Mouse (Mus musculus): ENCODE results near the gene Anapc13. TPM values are rescaled to one million over a fixed set of nuclear protein-coding genes. Genes with fewer than 3 reads are reported as not detected.

The Anapc13 gene
- total RNA-seq, 1 experiment from 2014 or later, result 141 TPM

DNA sequence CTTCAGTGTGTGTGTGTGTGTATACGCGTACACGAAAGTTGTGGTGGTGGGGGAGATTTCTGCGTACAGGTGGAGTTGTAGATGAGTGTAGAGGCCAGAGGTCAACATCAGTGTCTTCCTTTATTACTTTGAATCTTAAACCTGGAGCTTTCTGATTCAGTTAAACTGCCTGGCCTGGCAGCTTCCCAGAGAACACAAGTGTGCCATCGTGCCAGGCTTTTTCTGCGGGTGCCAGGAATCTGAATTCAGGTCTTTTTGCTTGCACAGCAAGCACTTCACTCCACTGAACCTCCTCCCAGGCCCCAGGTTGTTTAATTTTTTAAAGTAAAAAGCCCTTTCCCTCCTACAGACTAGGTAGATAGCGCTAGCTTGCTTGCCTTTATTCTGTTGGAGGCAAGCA lies 1.3 kb downstream of the Anapc13 start:
- ATAC-seq (replicated peaks; ENCODE audit: low read depth, poor library complexity, severe bottlenecking), result no peak

DNA sequence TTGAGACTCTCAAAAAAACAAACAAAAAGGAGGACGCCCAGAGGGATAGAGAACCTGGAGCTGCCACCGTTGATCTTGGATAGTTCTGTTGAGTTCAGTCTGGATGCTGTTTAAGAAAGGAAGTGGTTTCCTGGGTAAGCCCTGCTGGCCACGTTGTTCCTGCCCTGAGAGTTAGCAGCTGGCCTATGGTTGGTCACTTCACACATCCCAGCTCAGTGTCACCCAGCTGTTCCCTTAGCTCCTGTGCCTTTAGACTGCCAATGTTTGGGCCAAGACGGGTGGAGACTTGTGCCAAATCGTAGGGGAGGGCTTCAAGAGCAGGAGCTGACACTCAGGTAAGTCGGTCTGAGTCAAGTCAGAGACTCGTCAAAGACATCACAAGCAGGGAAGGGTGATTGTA lies 3.0 kb downstream of the Anapc13 start:
- no peak for ATAC-seq (replicated peaks; ENCODE audit: low read depth, poor library complexity, severe bottlenecking)

DNA sequence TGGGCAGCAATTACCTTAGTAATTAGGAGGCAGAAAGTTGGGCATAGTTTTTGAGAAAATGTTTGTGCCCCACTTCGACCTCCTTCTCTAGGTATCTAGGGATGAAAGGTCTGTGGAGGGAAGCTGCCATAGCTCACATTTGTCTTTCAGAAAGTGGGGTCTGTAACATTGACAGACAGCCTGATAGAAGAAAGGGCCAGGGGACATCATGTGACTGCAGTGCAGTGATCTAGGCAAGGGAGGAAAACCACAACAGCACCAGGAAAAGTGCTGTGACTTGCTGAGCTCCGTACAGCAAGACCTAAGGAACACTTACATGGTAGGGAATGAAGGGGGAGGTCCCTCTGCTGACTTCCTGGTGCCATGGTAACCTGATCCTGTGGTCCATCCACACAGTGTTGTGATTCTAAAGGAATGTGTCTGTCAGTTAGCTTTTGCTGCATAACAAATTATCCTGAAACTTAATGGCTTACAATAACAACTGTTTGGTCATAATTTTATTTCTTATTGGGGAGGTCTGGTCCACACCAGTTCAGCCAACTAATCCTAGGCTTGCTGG lies 5.6 kb downstream of the Anapc13 start:
- no peak for ATAC-seq (replicated peaks; ENCODE audit: low read depth, poor library complexity, severe bottlenecking)

DNA sequence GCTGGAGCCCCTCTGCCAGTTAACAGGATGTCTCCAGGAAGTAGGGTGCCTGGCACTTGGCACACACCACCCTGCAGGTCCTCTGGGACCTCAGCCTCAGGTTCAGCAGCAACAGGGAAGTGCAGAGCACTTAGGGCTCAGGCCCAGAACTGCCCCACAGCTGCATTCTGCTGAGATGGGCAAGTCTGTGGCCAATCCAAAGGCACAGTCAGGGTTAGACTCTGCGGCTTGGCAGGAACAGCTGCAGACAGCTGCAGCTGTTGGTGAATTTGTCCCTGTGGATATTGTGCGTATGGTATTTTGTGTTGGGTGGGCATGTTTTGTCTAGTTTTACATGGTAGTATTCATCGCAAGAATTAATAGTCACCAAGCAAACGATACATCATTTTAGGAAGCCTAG lies 6.1 kb downstream of the Anapc13 start:
- no peak for ATAC-seq (replicated peaks; ENCODE audit: low read depth, poor library complexity, severe bottlenecking)

DNA sequence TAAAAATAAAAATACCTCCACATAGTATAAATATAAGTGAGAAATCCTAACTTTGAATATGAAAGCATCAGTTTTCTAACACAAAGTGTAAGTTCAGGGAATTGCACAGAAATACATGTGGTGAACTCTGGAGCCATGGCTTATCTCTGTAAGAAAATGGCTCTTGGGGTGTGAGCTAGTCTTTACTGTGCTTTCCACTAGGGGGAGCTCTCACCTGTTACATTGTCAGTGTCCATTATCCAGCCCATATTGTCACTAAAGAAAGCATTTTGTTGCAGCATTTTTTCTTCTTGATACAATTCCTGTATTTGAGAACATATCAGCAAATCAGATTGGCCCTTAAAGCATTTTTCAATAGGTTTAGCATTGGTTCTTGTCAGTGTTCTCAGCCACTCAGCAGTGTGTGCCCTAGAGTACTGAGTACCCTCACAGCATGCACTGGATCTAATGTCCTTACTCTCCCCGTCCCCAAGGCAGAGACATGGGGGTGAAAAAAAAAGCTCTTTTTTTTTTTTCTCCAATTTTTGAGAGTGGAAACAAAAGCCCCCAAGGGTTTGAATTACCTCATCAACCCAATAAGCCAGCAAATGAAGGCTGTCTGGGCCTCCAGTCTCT lies 6.9 kb downstream of the Anapc13 start:
- peak; percentile 93 for ATAC-seq (replicated peaks; ENCODE audit: low read depth, poor library complexity, severe bottlenecking)

DNA sequence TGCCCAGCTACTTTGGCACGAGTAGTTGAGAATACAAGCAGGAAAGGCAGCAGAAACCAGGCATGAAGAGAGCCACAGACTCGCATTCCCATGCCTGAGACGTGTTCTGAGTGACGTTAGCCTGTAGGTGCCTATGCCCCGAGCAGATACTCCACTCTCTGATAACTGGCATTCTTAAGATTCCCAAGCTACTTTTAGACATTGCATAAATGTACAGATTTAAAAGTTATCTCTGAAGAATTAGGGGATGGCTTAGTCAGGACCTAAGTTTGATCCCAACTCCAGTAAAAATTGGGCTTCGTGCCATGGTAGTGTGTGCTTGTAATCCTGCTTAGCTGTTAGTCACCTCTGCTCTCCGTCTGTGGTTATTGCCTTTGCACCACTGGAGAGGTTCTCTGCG lies 8.4 kb downstream of the Anapc13 start:
- no peak for ATAC-seq (replicated peaks; ENCODE audit: low read depth, poor library complexity, severe bottlenecking)

DNA sequence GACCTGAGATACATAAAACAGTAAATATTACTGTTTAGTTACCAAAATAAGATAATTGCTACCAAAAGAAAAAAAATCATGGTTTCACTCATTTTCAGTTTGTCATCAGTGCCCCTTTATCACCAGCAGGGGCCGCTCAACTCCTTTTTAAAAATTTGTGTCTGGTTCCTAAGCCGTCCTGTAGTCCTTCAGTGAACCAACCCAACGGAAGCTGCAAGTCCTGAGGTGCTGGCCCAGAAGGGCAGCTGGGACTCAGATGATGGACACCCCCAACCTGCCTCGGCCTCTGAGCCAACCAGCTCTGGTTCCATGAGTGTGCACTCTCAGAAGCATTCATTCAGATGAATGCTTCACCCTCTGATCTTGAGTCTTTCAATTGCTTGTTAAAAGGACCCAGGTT lies 10.5 kb downstream of the Anapc13 start:
- peak; percentile 78 for ATAC-seq (replicated peaks; ENCODE audit: low read depth, poor library complexity, severe bottlenecking)

DNA sequence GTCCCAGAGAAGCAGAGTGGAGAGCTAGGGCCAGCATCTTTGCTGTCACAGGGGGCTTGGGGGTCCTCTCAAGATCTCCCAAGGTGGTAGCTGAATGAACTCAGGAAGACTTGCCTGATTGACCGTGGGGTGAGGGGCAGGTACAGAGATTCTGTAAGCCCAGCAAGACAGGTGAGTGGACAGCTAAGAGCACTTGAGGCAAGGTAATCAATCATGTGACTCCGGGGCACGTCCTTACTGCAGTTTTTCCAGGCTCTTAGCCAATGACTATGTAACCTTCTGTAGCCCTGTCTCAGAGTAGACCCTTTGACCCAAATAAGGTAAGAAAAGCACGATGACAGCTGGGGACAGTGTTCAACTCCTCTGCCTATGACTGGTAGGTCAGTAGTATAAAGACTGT lies 11.0 kb downstream of the Anapc13 start:
- ATAC-seq (replicated peaks; ENCODE audit: low read depth, poor library complexity, severe bottlenecking), result no peak

DNA sequence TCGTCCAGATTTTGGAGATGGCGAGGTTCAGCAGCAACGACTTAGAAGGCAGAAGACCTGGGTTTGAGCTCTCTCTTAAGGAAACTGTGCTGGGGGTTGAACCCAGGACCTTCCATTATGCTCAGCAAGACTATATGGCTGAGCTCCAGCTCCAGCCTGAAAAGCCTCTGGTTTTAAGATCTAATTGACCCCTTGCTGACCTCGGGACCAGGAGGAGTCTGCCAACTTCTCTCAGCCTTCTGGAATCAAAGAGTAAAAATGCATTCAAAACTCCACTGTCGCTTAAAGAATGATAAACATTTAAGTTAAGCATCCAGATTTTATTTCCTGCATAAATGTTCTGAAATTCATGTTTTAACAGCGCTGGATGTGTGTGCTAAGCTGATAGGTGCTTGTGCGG lies 12.9 kb downstream of the Anapc13 start:
- no peak for ATAC-seq (replicated peaks; ENCODE audit: low read depth, poor library complexity, severe bottlenecking)

DNA sequence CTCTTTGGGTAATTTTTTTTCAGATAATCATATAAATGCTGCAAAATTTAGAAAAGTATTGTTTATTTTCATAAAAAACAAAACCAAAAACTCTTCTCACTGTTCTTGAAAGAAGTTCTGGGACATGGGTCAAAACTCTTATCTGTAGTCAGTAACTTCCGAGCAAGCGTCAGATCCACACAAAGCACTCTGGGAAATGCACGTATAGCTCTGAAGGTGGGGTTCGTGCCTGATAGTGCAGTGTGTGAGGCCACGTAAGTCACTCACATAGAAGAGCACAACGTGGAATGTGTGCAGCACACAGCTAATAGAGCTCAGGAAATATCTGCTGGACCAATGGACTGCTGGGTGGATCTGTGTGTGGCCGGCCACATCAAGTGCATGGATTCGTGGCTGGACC lies 13.4 kb downstream of the Anapc13 start:
- ATAC-seq (replicated peaks; ENCODE audit: low read depth, poor library complexity, severe bottlenecking), result no peak

DNA sequence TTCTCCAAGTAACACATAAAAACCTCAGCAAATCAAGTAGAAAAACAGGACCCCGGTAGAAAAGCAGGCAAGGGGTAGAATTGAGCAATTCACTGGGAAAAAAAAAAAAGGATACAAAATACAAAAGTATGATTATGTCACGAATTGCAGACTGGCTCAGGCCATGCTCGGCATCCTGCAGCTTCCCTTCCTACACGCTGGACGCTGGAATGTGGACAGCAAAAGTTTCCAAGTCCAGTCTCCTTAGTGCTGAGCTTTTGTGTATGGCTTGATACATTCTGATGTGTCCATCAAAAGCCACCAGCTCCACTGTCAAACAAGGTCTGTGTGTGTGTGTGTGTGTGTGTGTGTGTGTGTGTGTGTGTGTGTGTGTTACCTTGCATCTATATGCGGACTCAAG lies 15.4 kb downstream of the Anapc13 start:
- no peak for ATAC-seq (replicated peaks; ENCODE audit: low read depth, poor library complexity, severe bottlenecking)

DNA sequence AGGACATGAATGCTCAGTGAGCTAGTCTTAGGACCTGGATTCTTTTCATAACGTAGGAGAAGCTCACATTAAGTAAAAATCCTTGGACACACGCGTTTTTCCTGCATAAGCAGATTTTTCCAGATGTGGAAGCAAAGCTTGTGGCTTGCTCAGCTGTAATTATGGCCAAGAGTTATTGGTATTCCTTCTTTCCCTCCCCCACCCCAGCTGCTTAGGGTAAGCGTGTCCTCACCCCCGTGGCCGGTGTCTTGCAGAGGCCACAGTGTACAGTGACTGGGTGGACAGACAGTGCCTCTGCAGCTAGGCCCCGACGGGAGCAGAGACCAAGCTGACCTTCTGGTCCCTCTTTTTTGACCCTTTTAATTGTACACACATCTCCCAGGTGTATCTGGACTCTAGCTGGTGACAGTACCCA lies 17.0 kb downstream of the Anapc13 start:
- no peak for ATAC-seq (replicated peaks; ENCODE audit: low read depth, poor library complexity, severe bottlenecking)

DNA sequence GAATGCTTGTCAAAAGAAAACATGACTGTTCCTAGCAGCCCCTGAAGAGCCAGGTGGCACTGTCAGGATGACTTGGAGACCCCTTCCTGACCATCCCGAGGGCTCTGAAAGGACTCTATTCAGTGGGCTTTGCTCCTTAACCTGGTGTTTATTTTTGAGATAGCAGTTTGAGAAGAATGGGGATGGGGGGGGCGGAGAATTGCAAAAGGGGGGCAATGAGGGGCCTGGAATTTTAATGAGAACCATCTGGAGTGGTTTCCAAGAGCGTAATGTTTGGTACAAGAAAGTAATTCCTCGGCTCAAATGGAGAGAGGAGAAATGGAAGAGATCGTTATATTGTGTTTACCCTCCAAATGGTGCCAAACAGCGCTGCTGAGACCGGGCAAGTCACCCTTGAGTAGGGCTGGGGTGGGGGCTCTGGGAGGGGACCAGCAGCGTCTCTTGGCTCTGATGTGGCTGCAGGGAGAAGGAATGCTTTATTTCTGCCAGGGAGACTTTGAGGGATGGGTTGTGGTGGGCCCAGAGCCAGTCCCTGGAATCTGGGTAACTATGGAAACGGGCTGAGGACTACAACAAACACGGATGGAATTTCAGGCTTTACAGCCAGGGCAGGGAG lies 17.5 kb downstream of the Anapc13 start:
- ATAC-seq (replicated peaks; ENCODE audit: low read depth, poor library complexity, severe bottlenecking), result no peak

DNA sequence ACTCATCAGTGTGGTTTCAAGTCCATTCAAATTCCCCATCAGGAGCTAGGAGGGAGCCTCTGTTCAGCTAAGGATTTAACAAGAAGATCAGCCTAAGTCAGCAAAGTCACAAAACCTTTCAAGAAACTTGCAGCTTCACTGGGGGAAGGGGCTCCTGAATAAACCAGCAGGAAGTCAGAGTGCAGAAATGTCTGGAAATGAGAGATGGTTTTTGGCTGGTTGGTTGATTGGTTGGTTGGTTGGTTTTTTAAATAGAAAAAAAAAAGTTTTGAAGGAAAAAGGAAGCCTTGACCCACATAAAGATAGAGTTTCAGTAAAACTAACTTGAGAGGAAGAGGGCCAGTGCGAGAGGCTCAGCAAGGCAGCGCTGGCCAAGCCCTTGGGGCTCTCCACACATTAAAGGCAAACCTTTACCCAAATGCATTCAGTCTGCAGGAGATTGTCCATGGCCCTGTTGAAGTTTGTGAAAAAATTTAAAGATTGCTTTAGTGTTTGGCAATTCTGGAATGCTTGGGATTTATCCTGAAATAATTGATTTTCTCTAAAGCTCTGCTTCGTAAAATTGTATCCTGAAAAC lies 19.1 kb downstream of the Anapc13 start:
- no peak for ATAC-seq (replicated peaks; ENCODE audit: low read depth, poor library complexity, severe bottlenecking)

DNA sequence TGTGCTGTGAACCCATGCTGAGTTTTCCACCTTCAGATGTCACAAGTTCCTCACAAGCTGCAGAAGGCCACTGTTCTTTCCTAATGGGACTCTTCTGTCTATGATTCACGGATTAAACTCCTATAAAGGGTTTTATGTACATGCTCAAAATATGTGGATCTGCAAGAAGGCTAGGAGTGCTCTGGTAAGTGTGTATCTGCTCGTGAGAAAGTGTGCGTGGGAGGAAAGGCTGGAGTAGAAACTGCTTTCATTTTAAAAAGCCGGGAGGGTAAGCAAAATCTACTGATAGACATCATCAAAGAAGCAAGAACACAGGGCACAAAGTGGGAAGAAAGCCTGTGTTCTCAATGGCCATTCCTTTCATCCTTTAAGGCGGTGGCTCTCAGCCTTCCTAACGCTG lies 20.9 kb downstream of the Anapc13 start:
- ATAC-seq (replicated peaks; ENCODE audit: low read depth, poor library complexity, severe bottlenecking), result no peak

DNA sequence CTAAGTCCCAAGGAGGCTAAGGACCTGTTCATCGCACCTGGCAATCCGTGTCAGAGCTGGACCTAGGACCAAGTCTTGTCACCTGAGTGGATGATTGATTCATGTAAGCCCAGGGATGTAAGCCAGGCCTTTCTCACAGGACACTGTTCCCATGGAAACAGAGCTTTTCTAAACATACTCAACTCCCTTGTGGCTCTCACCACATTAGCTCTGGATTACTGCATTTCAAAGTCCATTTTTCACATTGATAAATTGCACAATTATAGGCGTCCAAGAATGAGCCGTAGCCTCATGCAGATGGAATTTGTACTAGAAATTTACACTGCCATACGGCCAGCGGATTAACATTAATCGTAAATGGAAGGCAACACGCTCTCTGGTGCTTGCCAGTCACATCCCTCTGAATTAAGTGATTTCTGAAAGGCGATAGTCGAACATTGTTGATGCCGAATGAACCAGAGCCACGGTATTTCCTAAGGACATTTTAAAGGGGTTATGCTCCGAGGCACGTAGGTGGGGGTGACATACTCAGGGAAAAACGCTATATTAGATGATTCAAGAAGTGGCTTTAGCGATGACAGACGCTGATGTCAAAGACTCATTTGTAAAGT lies 23.9 kb downstream of the Anapc13 start:
- no peak for ATAC-seq (replicated peaks; ENCODE audit: low read depth, poor library complexity, severe bottlenecking)

DNA sequence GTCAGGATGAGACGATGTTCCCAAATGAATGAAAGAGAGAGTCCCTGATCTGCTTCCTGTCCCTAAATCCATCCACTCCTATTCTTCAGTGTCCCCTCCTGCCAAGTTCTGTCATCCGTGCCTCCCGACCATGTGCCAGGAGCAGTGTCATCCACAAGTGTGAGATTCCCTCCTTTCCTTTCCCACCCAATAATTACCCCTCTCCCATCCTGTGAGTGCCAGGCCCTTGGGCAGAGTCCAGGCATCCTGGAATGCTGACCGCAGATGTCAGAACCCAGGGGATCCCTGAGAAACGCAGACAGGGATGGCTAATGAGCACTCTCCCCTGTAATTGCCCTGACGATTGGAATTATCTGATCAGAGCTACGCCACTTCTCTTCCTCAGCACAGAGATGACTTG lies 24.5 kb downstream of the Anapc13 start:
- ATAC-seq (replicated peaks; ENCODE audit: low read depth, poor library complexity, severe bottlenecking), result no peak

DNA sequence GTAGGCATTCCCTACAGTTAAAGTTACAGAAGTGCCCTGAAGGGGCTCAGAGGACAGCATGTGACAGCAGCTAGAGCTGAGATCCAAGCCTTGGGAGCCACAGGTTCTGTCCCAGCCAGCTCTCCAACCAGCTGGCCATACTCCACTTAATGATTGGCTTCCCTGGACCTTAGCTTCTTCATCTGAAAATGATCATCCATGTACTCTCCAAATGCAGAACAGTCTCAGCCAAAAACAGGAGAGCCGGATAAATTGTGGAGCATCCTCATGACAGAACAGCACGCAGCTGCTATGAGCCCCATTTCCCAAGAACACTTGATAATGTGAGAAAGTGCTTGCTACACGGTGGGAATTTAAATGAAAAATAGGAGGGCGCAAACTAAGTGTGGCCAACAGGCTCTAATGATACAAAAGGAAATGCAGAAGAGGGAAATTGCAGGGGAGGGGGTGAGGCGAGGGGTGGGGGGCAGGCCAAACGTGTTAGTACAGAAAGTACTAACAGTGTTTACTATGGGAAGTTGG lies 25.2 kb downstream of the Anapc13 start:
- ATAC-seq (replicated peaks; ENCODE audit: low read depth, poor library complexity, severe bottlenecking), result no peak

DNA sequence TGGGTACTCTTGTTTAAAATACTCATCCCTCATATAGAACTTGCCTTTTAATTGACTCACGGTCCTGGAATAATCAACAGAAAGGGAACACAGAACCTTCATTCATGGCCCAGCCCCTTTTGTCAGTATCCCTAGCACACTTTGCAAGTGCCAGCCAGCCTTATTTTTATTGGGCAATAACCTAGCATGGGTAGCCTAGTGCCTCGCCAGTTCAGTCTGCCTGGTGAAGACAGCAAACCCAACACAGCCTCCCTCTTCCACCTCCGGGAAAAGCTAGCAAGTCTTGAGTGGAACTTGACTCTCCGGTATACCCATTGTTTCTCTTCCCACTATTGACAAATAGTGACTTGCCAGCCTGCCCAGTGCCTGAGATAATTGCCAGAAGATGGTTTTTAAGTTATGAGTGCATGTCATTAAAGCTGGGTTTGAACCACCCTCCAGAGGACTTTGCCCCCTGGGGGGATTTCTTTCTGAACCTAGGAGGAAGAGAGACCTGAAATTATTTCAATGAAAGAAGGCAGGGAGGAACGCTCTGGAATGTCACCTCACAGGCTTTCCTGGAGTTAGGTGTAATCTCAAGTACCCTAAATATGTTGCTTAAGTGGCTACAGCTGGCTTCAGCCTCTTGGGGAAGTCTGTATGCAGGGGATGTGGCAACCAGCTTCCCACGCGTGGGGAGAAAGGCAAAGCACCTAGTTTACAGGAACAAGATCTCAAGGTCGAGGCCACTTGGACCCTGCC lies 30.4 kb downstream of the Anapc13 start:
- no peak for ATAC-seq (replicated peaks; ENCODE audit: low read depth, poor library complexity, severe bottlenecking)

DNA sequence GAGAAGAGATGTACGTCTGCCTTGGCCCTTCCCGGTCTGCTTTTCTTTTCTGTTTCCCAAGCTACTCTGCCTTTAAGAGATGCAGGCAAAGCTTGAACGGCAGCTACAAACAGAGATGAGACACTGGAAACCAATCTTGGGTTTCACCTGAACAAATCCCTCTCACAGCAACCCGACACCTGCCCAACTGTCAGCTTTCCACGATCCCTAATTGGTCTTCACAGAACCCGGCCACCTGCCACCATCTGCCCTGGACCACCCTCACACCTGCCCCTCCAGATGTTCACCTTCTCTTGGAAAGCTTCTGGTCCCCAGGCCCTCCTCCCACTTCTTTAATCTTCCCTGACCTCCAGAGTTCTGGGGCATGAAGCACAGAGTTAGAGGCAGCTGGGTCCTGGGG lies 42.0 kb downstream of the Anapc13 start:
- no peak for ATAC-seq (replicated peaks; ENCODE audit: low read depth, poor library complexity, severe bottlenecking)
